Mouse (Mus musculus) limb, embryonic 15.5 days (tissue): ENCODE results near the gene Cdpf1. TPM values are rescaled to one million over a fixed set of nuclear protein-coding genes. Genes with fewer than 3 reads are reported as not detected.
A peak's percentile ranks its signal among the peaks of the same experiment; 100 is the strongest.

Source experiments
- ATAC-seq: fragments of 200-750 bp; cut with Nextera tagmentation; 2 replicates; pipeline ENCODE4 v1.8.0; 2017; ENCODE audit warnings: low read depth, moderate TSS enrichment; ENCODE audit not compliant: insufficient number of reproducible peaks, low FRiP score, low TSS enrichment
- H3K27ac ChIP-seq: fragments of 300-500 bp; sonication (generic); 2 replicates; pipeline ENCODE4 v1.5.1; 2015; ENCODE audit warnings: moderate library complexity, mild to moderate bottlenecking, inconsistent platforms
- H3K27me3 ChIP-seq: fragments of 300-500 bp; sonication (generic); 2 replicates; pipeline ENCODE4 v1.6.1; 2015; ENCODE audit warnings: inconsistent platforms
- H3K36me3 ChIP-seq: fragments of 300-500 bp; sonication (generic); 2 replicates; pipeline ENCODE4 v1.6.1; 2015; ENCODE audit warnings: inconsistent platforms
- H3K4me1 ChIP-seq: fragments of 300-500 bp; sonication (generic); 2 replicates; pipeline ENCODE4 v1.6.1; 2015; ENCODE audit warnings: inconsistent platforms
- H3K4me2 ChIP-seq: fragments of 300-500 bp; sonication (generic); 2 replicates; pipeline ENCODE4 v1.6.1; 2015; ENCODE audit warnings: mild to moderate bottlenecking, inconsistent platforms
- H3K4me3 ChIP-seq: fragments of 300-500 bp; sonication (generic); 2 replicates; pipeline ENCODE4 v1.5.1; 2015; ENCODE audit warnings: mild to moderate bottlenecking, inconsistent platforms
- H3K9ac ChIP-seq: fragments of 300-500 bp; sonication (generic); 2 replicates; pipeline ENCODE4 v1.6.1; 2015; ENCODE audit warnings: inconsistent platforms
- H3K9me3 ChIP-seq: fragments of 300-500 bp; sonication (generic); 2 replicates; pipeline ENCODE4 v1.6.1; 2016; ENCODE audit warnings: inconsistent platforms
- WGBS: fragments of 180-500 bp; shearing (Covaris S2); methylation state at CpG from one replicate; pipeline ENCODE4 v1.1.7; 2015; 5-methylcytosine and 5-hydroxymethylcytosine counted together
- polyA plus RNA-seq: library from polyadenylated mRNA; unstranded; fragments of >200 nt; fragmentation: Nextera tagmentation; extraction: Ambion mirVana; gene quantifications from 2 replicates; pipeline ENCODE4 v1.2.1, GENCODE M21; 2015

Cdpf1 gene
- polyA plus RNA-seq, 1 experiment from 2014 or later = 32.0 TPM

GRCm38 (mm10) chr15:85829470-85829869 is 18.0 kb upstream of the Cdpf1 start:
- Histone ChIP-seq H3K9me3 (no peaks in the 10 kb centered on the region), H3K9ac (no peak overlapping the region), H3K4me3 (no peak overlapping the region), H3K36me3 (no peaks in the 10 kb centered on the region), H3K27ac (no peak overlapping the region), H3K27me3 (no peaks in the 10 kb centered on the region), H3K4me1 (peaks cover 17% of the 10 kb centered on the region), H3K4me2 (no peak overlapping the region)
- 82% methylated on average over 5 of the region's 5 CpGs for WGBS
- no peak for ATAC-seq

GRCm38 (mm10) chr15:85828071-85828470 is 16.6 kb upstream of the Cdpf1 start:
- no peak for ATAC-seq
- Histone ChIP-seq H3K27me3 (no peaks in the 10 kb centered on the region), H3K4me3 (no peak overlapping the region), H3K27ac (no peak overlapping the region), H3K9ac (no peak overlapping the region), H3K4me2 (no peak overlapping the region), H3K4me1 (peaks cover 16% of the 10 kb centered on the region), H3K36me3 (no peaks in the 10 kb centered on the region), H3K9me3 (no peaks in the 10 kb centered on the region)
- 86% methylated on average over 4 of the region's 4 CpGs for WGBS

GRCm38 (mm10) chr15:85826676-85827075 is 15.2 kb upstream of the Cdpf1 start:
- Histone ChIP-seq H3K4me1 (peaks cover 10% of the 10 kb centered on the region), H3K9me3 (no peaks in the 10 kb centered on the region), H3K27ac (no peak overlapping the region), H3K4me3 (no peak overlapping the region), H3K36me3 (no peaks in the 10 kb centered on the region), H3K27me3 (no peaks in the 10 kb centered on the region), H3K4me2 (no peak overlapping the region), H3K9ac (no peak overlapping the region)
- 56% methylated on average over 5 of the region's 5 CpGs for WGBS
- ATAC-seq = no peak

- Histone ChIP-seq H3K4me2 (peak overlapping the region; percentile 93), H3K36me3 (no peaks in the 10 kb centered on the region), H3K9me3 (no peaks in the 10 kb centered on the region), H3K9ac (peak overlapping the region; percentile 64), H3K4me3 (peak overlapping the region; percentile 52), H3K4me1 (peaks cover 13% of the 10 kb centered on the region), H3K27ac (no peak overlapping the region), H3K27me3 (peaks cover 12% of the 10 kb centered on the region; the same call in 1 of the 2 replicates)
- WGBS = 10% methylated on average over 4 of the region's 4 CpGs
- ATAC-seq = peak; percentile 24; the same call in 1 of the 2 replicates
These were observed 10.5 kb upstream of the Cdpf1 start for GRCm38 (mm10) chr15:85822011-85822359.

- H3K4me3 ChIP-seq = peak within 1 kb of the TSS; percentile 52
- peaks cover 12% of the 10 kb centered on the region; the same call in 1 of the 2 replicates for H3K27me3 ChIP-seq
- H3K4me1 ChIP-seq = peaks cover 13% of the 10 kb centered on the region
- WGBS = 1% methylated on average over 65 of the region's 65 CpGs
- H3K9me3 ChIP-seq = no peaks in the 10 kb centered on the region; the same call in 1 of the 2 replicates
- H3K27ac ChIP-seq = no peak within 1 kb of the TSS
- H3K4me2 ChIP-seq = peak within 1 kb of the TSS; percentile 93
- ATAC-seq = peak; percentile 61
- no peaks in the 10 kb centered on the region for H3K36me3 ChIP-seq
- H3K9ac ChIP-seq = peak within 1 kb of the TSS; percentile 64
These were observed 9.9 kb upstream of the Cdpf1 start, which contains the start of gene Pkdrej for GRCm38 (mm10) chr15:85821203-85822010. Pkdrej (minus strand) TSS chr15:85821734.

- H3K36me3 ChIP-seq = no peaks in the 10 kb centered on the region
- H3K27ac ChIP-seq = no peak overlapping the region
- peaks cover 11% of the 10 kb centered on the region for H3K4me1 ChIP-seq
- no peaks in the 10 kb centered on the region for H3K27me3 ChIP-seq
- no peak overlapping the region for H3K4me3 ChIP-seq
- H3K9ac ChIP-seq = no peak overlapping the region
- no peak for ATAC-seq
- 70% methylated on average over 10 of the region's 10 CpGs for WGBS
- H3K9me3 ChIP-seq = no peaks in the 10 kb centered on the region; the same call in 1 of the 2 replicates
- no peak overlapping the region for H3K4me2 ChIP-seq
These were observed 1.9 kb upstream of the Cdpf1 start for GRCm38 (mm10) chr15:85813428-85813827.

GRCm38 (mm10) chr15:85810806-85811521 is 533 bp downstream of the Cdpf1 start:
- 5% methylated on average over 35 of the region's 36 CpGs for WGBS
- peak; percentile 75 for ATAC-seq
- Histone ChIP-seq H3K27ac (peak overlapping the region; percentile 92), H3K4me2 (peak overlapping the region; percentile 69), H3K4me3 (peak overlapping the region; percentile 62), H3K9ac (peak overlapping the region; percentile 59), H3K4me1 (peaks cover 11% of the 10 kb centered on the region), H3K9me3 (no peaks in the 10 kb centered on the region; the same call in 1 of the 2 replicates), H3K27me3 (no peaks in the 10 kb centered on the region), H3K36me3 (peaks cover 5% of the 10 kb centered on the region; the same call in 1 of the 2 replicates)

GRCm38 (mm10) chr15:85810462-85810805 is 1.1 kb downstream of the Cdpf1 start:
- Histone ChIP-seq H3K27ac (no peak overlapping the region), H3K4me3 (peak overlapping the region; percentile 62), H3K9ac (peak overlapping the region; percentile 59; the same call in 1 of the 2 replicates), H3K4me2 (peak overlapping the region; percentile 69), H3K27me3 (no peaks in the 10 kb centered on the region), H3K9me3 (no peaks in the 10 kb centered on the region), H3K36me3 (peaks cover 5% of the 10 kb centered on the region; the same call in 1 of the 2 replicates), H3K4me1 (peaks cover 11% of the 10 kb centered on the region)
- ATAC-seq = no peak
- 80% methylated on average over 5 of the region's 5 CpGs for WGBS

- WGBS = 84% methylated on average over 12 of the region's 12 CpGs
- H3K9me3 ChIP-seq = no peaks in the 10 kb centered on the region
- no peak for ATAC-seq
- H3K9ac ChIP-seq = no peak overlapping the region
- no peak overlapping the region for H3K4me2 ChIP-seq
- H3K4me3 ChIP-seq = no peak overlapping the region
- H3K27ac ChIP-seq = no peak overlapping the region
- H3K4me1 ChIP-seq = peaks cover 11% of the 10 kb centered on the region
- H3K36me3 ChIP-seq = peaks cover 5% of the 10 kb centered on the region; the same call in 1 of the 2 replicates
- no peaks in the 10 kb centered on the region for H3K27me3 ChIP-seq
These were observed 2.4 kb downstream of the Cdpf1 start for GRCm38 (mm10) chr15:85809091-85809490.

GRCm38 (mm10) chr15:85808434-85808833 is 3.1 kb downstream of the Cdpf1 start:
- H3K9me3 ChIP-seq = no peaks in the 10 kb centered on the region
- H3K27ac ChIP-seq = no peak overlapping the region
- H3K36me3 ChIP-seq = peaks cover 5% of the 10 kb centered on the region; the same call in 1 of the 2 replicates
- H3K4me3 ChIP-seq = no peak overlapping the region
- no peak overlapping the region for H3K4me2 ChIP-seq
- H3K9ac ChIP-seq = no peak overlapping the region
- ATAC-seq = no peak
- WGBS = 52% methylated on average over 8 of the region's 8 CpGs
- peaks cover 11% of the 10 kb centered on the region for H3K4me1 ChIP-seq
- H3K27me3 ChIP-seq = no peaks in the 10 kb centered on the region

- no peak for ATAC-seq
- 75% methylated on average over 6 of the region's 6 CpGs for WGBS
- no peak overlapping the region for H3K27ac ChIP-seq
These were observed 3.5 kb downstream of the Cdpf1 start for GRCm38 (mm10) chr15:85808031-85808430.

GRCm38 (mm10) chr15:85807404-85807803 is 4.1 kb downstream of the Cdpf1 start:
- no peak overlapping the region for H3K4me3 ChIP-seq
- 74% methylated on average over 4 of the region's 4 CpGs for WGBS
- H3K4me1 ChIP-seq = peaks cover 11% of the 10 kb centered on the region
- no peak for ATAC-seq
- H3K4me2 ChIP-seq = no peak overlapping the region
- peaks cover 5% of the 10 kb centered on the region; the same call in 1 of the 2 replicates for H3K36me3 ChIP-seq
- no peaks in the 10 kb centered on the region for H3K9me3 ChIP-seq
- H3K27ac ChIP-seq = no peak overlapping the region
- H3K9ac ChIP-seq = no peak overlapping the region
- no peaks in the 10 kb centered on the region for H3K27me3 ChIP-seq

More at GRCm38 (mm10) chr15:85808031-85808430, 3.5 kb downstream of the Cdpf1 start:
- H3K4me3 ChIP-seq = no peak overlapping the region
- no peaks in the 10 kb centered on the region for H3K9me3 ChIP-seq
- H3K4me2 ChIP-seq = no peak overlapping the region
- H3K9ac ChIP-seq = no peak overlapping the region
- peaks cover 5% of the 10 kb centered on the region; the same call in 1 of the 2 replicates for H3K36me3 ChIP-seq
- H3K27me3 ChIP-seq = no peaks in the 10 kb centered on the region
- H3K4me1 ChIP-seq = peaks cover 11% of the 10 kb centered on the region
